Mouse (Mus musculus) kidney, adult 2 months (tissue): ENCODE data around the gene Gimap7.

Source experiments
- CTCF ChIP-seq: fragments of 200-500 bp; conservative IDR thresholded peaks from 2 replicates; pipeline ENCODE4 v1.5.1; 2011; ENCODE audit warnings: low read depth, mild to moderate bottlenecking, control low read depth, low read length, moderate library complexity, mixed read lengths; ENCODE audit not compliant: insufficient read depth, insufficient read length
- POLR2A ChIP-seq: fragments of 200-500 bp; IDR thresholded peaks from one replicate; pipeline ENCODE4 v1.6.1; 2011; ENCODE audit warnings: low read depth, low read length, control low read depth

- TF ChIP-seq POLR2A = no peak
- TF ChIP-seq CTCF = peak; percentile 95
Observed at GRCm38 (mm10) chr6:48772030-48772429, 53.6 kb downstream of the Gimap7 start.
